Mouse (Mus musculus) kidney, postnatal 36 days (tissue): ENCODE measurements around the gene R3hdm4.
"Not testable (repeated sequence)": the region's sequence is repeated elsewhere in the genome, so short reads cannot be mapped to it uniquely, and the experiment has no call there.

Experiments used
- DNase-seq, 2 experiments: peaks; one replicate each; pipeline ENCODE4 v3.0.0; 2021 to 2022; ENCODE audit warnings: mixed read lengths in 2 of 2

The R3hdm4 gene

GRCm38 (mm10) chr10:79920958-79921535, at the start of gene R3hdm4:
Gene R3hdm4, minus strand, starts transcription at chr10:79921208.
- no peak for DNase-seq

GRCm38 (mm10) chr10:79970415-79971182, 49.6 kb upstream of the R3hdm4 start, which contains the start of gene Grin3b:
Gene Grin3b, plus strand, starts transcription at chr10:79970715.
- DNase-seq, result peak in 1 of 2 experiments; percentile 48

GRCm38 (mm10) chr10:79969124-79969568, 48.1 kb upstream of the R3hdm4 start:
- peak; percentile 63 to 83 for DNase-seq

- DNase-seq, result no peak
Measured at GRCm38 (mm10) chr10:79968181-79968580, 47.2 kb upstream of the R3hdm4 start.

- DNase-seq, result peak; percentile 89 to 94
Measured at GRCm38 (mm10) chr10:79966886-79967400, 45.9 kb upstream of the R3hdm4 start.

- DNase-seq, result no peak
Measured at GRCm38 (mm10) chr10:79965325-79965724, 44.3 kb upstream of the R3hdm4 start.

- DNase-seq, result no peak
Measured at GRCm38 (mm10) chr10:79964727-79965126, 43.7 kb upstream of the R3hdm4 start.

GRCm38 (mm10) chr10:79960671-79961294, 39.8 kb upstream of the R3hdm4 start:
- DNase-seq, result no peak

GRCm38 (mm10) chr10:79959847-79960601, 39.0 kb upstream of the R3hdm4 start, which contains the start of gene Wdr18:
Gene Wdr18, plus strand, starts transcription at chr10:79960152.
- DNase-seq, result peak; percentile 99

GRCm38 (mm10) chr10:79959412-79959811, 38.4 kb upstream of the R3hdm4 start:
- not testable (repeated sequence) for DNase-seq

GRCm38 (mm10) chr10:79958140-79958816, 37.3 kb upstream of the R3hdm4 start:
- peak; percentile 90 to 94 for DNase-seq

- no peak for DNase-seq
Measured at GRCm38 (mm10) chr10:79956643-79957154, 35.7 kb upstream of the R3hdm4 start.

- DNase-seq, result no peak
Measured at GRCm38 (mm10) chr10:79955691-79956090, 34.7 kb upstream of the R3hdm4 start.

- DNase-seq, result peak; percentile 54 to 85
Measured at GRCm38 (mm10) chr10:79953946-79954345, 32.9 kb upstream of the R3hdm4 start.

- DNase-seq, result no peak
Measured at GRCm38 (mm10) chr10:79950661-79951060, 29.7 kb upstream of the R3hdm4 start.

- DNase-seq, result peak in 1 of 2 experiments; percentile 51
Measured at GRCm38 (mm10) chr10:79949873-79950272, 28.9 kb upstream of the R3hdm4 start.

GRCm38 (mm10) chr10:79947502-79947901, 26.5 kb upstream of the R3hdm4 start:
- DNase-seq, result no peak

- no peak for DNase-seq
Measured at GRCm38 (mm10) chr10:79946752-79947322, 25.8 kb upstream of the R3hdm4 start.

GRCm38 (mm10) chr10:79945507-79946234, 24.7 kb upstream of the R3hdm4 start:
- DNase-seq, result peak; percentile 75 to 76

- peak in 1 of 2 experiments; percentile 49 for DNase-seq
Measured at GRCm38 (mm10) chr10:79943471-79943901, 22.5 kb upstream of the R3hdm4 start.
